Comparison of ENCODE assay signal across 18 mouse cellular contexts in genomic region chr3:28542941-28543340, GRCm38 (mm10).
DNase-seq lines count a peak whose midpoint lies in the region; ATAC-seq and TF ChIP-seq lines count a peak whose summit lies in the region.
"Had no signal": no experiment of that assay in that cellular context is flagged by ENCODE, and none has a peak within 500 bp of the region (broad histone marks: within the 10 kb centered on the region; RNA-seq: fewer than 3 reads in every experiment).

No protein-coding gene starts in this region.

- no peak overlapping the region for H3K9ac ChIP-seq in forebrain, embryonic 16.5 days (replicated peaks; ENCODE audit: low read depth, low read length)
- H3K9ac ChIP-seq in forebrain, embryonic 13.5 days, result no peak overlapping the region
- H3K9ac ChIP-seq: embryonic facial prominence, embryonic 13.5 days; heart, embryonic 12.5 days; heart, embryonic 15.5 days; hindbrain, embryonic 13.5 days; intestine, embryonic 15.5 days had no signal

- peak overlapping the region; percentile 49; the same call in 1 of the 2 replicates for H3K27ac ChIP-seq in forebrain, embryonic 16.5 days (ENCODE audit: low read length)
- H3K27ac ChIP-seq in forebrain, embryonic 13.5 days, result no peak overlapping the region
- 0 out of 2 replicates have a peak overlapping the region, but pooled peaks have one; percentile 32 for H3K27ac ChIP-seq in gastrocnemius, adult 2 months
- H3K27ac ChIP-seq in left cerebral cortex, adult 2 months, result peak overlapping the region; percentile 4; the same call in 1 of the 2 replicates
- no peak overlapping the region for H3K27ac ChIP-seq in kidney, adult 2 months (ENCODE audit: insufficient read depth, low read depth, low read length)
- H3K27ac ChIP-seq: embryonic facial prominence, embryonic 10.5 days; embryonic facial prominence, embryonic 13.5 days; heart, embryonic 15.5 days; hindbrain, embryonic 10.5 days; hindbrain, embryonic 13.5 days; intestine, embryonic 15.5 days had no signal

- no peaks in the 10 kb centered on the region for H3K9me3 ChIP-seq in forebrain, embryonic 16.5 days (ENCODE audit: control insufficient read depth, low read length)
- no peaks in the 10 kb centered on the region for H3K9me3 ChIP-seq in forebrain, embryonic 13.5 days (replicated peaks)
- H3K9me3 ChIP-seq: embryonic facial prominence, embryonic 10.5 days; embryonic facial prominence, embryonic 13.5 days; heart, embryonic 15.5 days; hindbrain, embryonic 10.5 days; hindbrain, embryonic 13.5 days; intestine, embryonic 15.5 days had no signal

- intact Hi-C loops in gastrocnemius, adult 2 months (cut with DNase I), result loop anchor here (2.0 to 10.0 kb wide), 2 partner anchors 278 to 378 kb away; partner anchors contain the start of gene Tnik
- intact Hi-C loops in left cerebral cortex, adult 2 months (cut with DNase I), result no loop called here
- intact Hi-C loops in left cerebral cortex, postnatal 36 days (cut with DNase I), result no loop called here

- TF ChIP-seq POLR2A in kidney, adult 2 months (IDR thresholded peaks at IDR 0.05; ENCODE audit: low read depth, low read length), result no peak

- H3K4me1 ChIP-seq in forebrain, embryonic 16.5 days (replicated peaks; ENCODE audit: control insufficient read depth, insufficient read depth, low read length), result peaks cover 13% of the 10 kb centered on the region
- peaks cover 10% of the 10 kb centered on the region for H3K4me1 ChIP-seq in forebrain, embryonic 13.5 days
- no peaks in the 10 kb centered on the region for H3K4me1 ChIP-seq in kidney, adult 2 months (ENCODE audit: control insufficient read depth, insufficient read depth, low read length)
- H3K4me1 ChIP-seq: embryonic facial prominence, embryonic 10.5 days; embryonic facial prominence, embryonic 13.5 days; heart, embryonic 12.5 days; heart, embryonic 15.5 days; hindbrain, embryonic 10.5 days had no signal

- TF ChIP-seq CTCF in gastrocnemius, adult 2 months (IDR thresholded peaks at IDR 0.05), result no peak
- TF ChIP-seq CTCF in left cerebral cortex, adult 2 months (IDR thresholded peaks at IDR 0.05), result no peak
- no peak for TF ChIP-seq CTCF in kidney, adult 2 months (conservative IDR thresholded peaks at IDR 0.05; ENCODE audit: insufficient read depth, insufficient read length, low read depth, low read length)

- no peak overlapping the region for H3K4me3 ChIP-seq in forebrain, embryonic 16.5 days (replicated peaks; ENCODE audit: low read length)
- H3K4me3 ChIP-seq in forebrain, embryonic 13.5 days, result no peak overlapping the region
- no peak overlapping the region; the same call in 1 of the 2 replicates for H3K4me3 ChIP-seq in gastrocnemius, adult 2 months
- H3K4me3 ChIP-seq in left cerebral cortex, adult 2 months, result no peak overlapping the region
- H3K4me3 ChIP-seq in kidney, adult 2 months (ENCODE audit: insufficient read depth, low read depth, low read length), result no peak overlapping the region
- H3K4me3 ChIP-seq: embryonic facial prominence, embryonic 10.5 days; embryonic facial prominence, embryonic 13.5 days; erythroblast, embryonic 14.5 days; heart, embryonic 12.5 days; heart, embryonic 15.5 days; hindbrain, embryonic 10.5 days; hindbrain, embryonic 13.5 days; intestine, embryonic 15.5 days had no signal

- WGBS in forebrain, embryonic 16.5 days, result 84% methylated on average over 3 of the region's 3 CpGs
- WGBS in forebrain, embryonic 13.5 days, result 88% methylated on average over 3 of the region's 3 CpGs
- WGBS in kidney, adult 2 months, result 94% methylated on average over 3 of the region's 3 CpGs

- H3K36me3 ChIP-seq in forebrain, embryonic 16.5 days (ENCODE audit: control insufficient read depth, insufficient read depth), result 0 out of 2 replicates have a peak, but pooled peaks cover 9% of the 10 kb centered on the region
- H3K36me3 ChIP-seq in forebrain, embryonic 13.5 days (ENCODE audit: poor library complexity, severe bottlenecking), result peaks cover 8% of the 10 kb centered on the region; the same call in 1 of the 2 replicates
- no peaks in the 10 kb centered on the region for H3K36me3 ChIP-seq in kidney, adult 2 months (ENCODE audit: control insufficient read depth, insufficient read depth, low read length)
- H3K36me3 ChIP-seq: embryonic facial prominence, embryonic 10.5 days; embryonic facial prominence, embryonic 13.5 days; heart, embryonic 15.5 days; hindbrain, embryonic 10.5 days; intestine, embryonic 15.5 days had no signal

- no peak for DNase-seq in gastrocnemius, adult 2 months
- DNase-seq in gastrocnemius, postnatal 4 days (ENCODE audit: low spot score in 2 of 2), result no peak
- no peak for DNase-seq in left cerebral cortex, adult 2 months (ENCODE audit: extremely low spot score in 1 of 2, low spot score in 2 of 2)
- no peak for DNase-seq in left cerebral cortex, postnatal 36 days (ENCODE audit: low spot score in 2 of 2)
- DNase-seq in kidney, adult 2 months, result no peak
- DNase-seq: cerebellum, adult 11-12 months; cerebellum, adult 8-10 months; kidney, adult 11 months had no signal

- no peak for ATAC-seq in forebrain, embryonic 16.5 days
- no peak for ATAC-seq in forebrain, embryonic 13.5 days
- ATAC-seq: intestine, embryonic 15.5 days had no signal

- H3K4me2 ChIP-seq in forebrain, embryonic 16.5 days (ENCODE audit: low read length), result no peak overlapping the region
- H3K4me2 ChIP-seq in forebrain, embryonic 13.5 days, result no peak overlapping the region
- H3K4me2 ChIP-seq: embryonic facial prominence, embryonic 13.5 days; heart, embryonic 12.5 days; hindbrain, embryonic 13.5 days; intestine, embryonic 15.5 days had no signal

- no peaks in the 10 kb centered on the region for H3K27me3 ChIP-seq in forebrain, embryonic 16.5 days (replicated peaks; ENCODE audit: control insufficient read depth, insufficient read depth, low read length)
- no peaks in the 10 kb centered on the region for H3K27me3 ChIP-seq in forebrain, embryonic 13.5 days
- H3K27me3 ChIP-seq in kidney, adult 2 months (replicated peaks; ENCODE audit: control insufficient read depth, insufficient read depth, low read length), result no peaks in the 10 kb centered on the region
- H3K27me3 ChIP-seq: embryonic facial prominence, embryonic 13.5 days; heart, embryonic 12.5 days; hindbrain, embryonic 13.5 days; intestine, embryonic 15.5 days had no signal

Comparison
In these comparisons a context has a peak if more than half of its experiments do, and no peak if none do; other contexts are left out.
1. H3K27ac ChIP-seq: peak in forebrain, embryonic 16.5 days (single experiment), gastrocnemius, adult 2 months (single experiment) and left cerebral cortex, adult 2 months (single experiment); none in forebrain, embryonic 13.5 days (single experiment) and kidney, adult 2 months (single experiment).